Mouse (Mus musculus): Measurements from ENCODE around the gene Slc12a1.
A peak's percentile ranks its signal among the peaks of the same experiment; 100 is the strongest.

Gene Slc12a1

GRCm38 (mm10) chr2:125208894-125209596 lies 56.7 kb downstream of the Slc12a1 start:
- peak; percentile 11 for DNase-seq (ENCODE audit: low read depth)

- peak; percentile 46 for DNase-seq (ENCODE audit: low read depth)
These were observed 59.7 kb downstream of the Slc12a1 start for GRCm38 (mm10) chr2:125211831-125212510.

GRCm38 (mm10) chr2:125214592-125214991 lies 62.3 kb downstream of the Slc12a1 start:
- peak; percentile 86 for DNase-seq (ENCODE audit: low read depth)

GRCm38 (mm10) chr2:125217286-125217685 lies 65.0 kb downstream of the Slc12a1 start:
- peak; percentile 61 for DNase-seq (ENCODE audit: low read depth)

- peak; percentile 58 for DNase-seq (ENCODE audit: low read depth)
These were observed 66.3 kb downstream of the Slc12a1 start for GRCm38 (mm10) chr2:125218566-125218965.

- DNase-seq (ENCODE audit: low read depth) = no peak
These were observed 67.0 kb downstream of the Slc12a1 start for GRCm38 (mm10) chr2:125219268-125219667.

GRCm38 (mm10) chr2:125221673-125222072 lies 69.4 kb downstream of the Slc12a1 start:
- DNase-seq (ENCODE audit: low read depth) = no peak

GRCm38 (mm10) chr2:125228472-125229409 lies 76.4 kb downstream of the Slc12a1 start:
- no peak for DNase-seq (ENCODE audit: low read depth)

GRCm38 (mm10) chr2:125232183-125232582 lies 79.9 kb downstream of the Slc12a1 start:
- no peak for DNase-seq (ENCODE audit: low read depth)

- no peak for DNase-seq (ENCODE audit: low read depth)
These were observed 81.2 kb downstream of the Slc12a1 start for GRCm38 (mm10) chr2:125233537-125233936.

- DNase-seq (ENCODE audit: low read depth) = peak; percentile 36
These were observed 81.7 kb downstream of the Slc12a1 start for GRCm38 (mm10) chr2:125234049-125234448.

- peak; percentile 45 for DNase-seq (ENCODE audit: low read depth)
These were observed 93.4 kb downstream of the Slc12a1 start for GRCm38 (mm10) chr2:125245545-125246285.

GRCm38 (mm10) chr2:125246669-125247068 lies 94.4 kb downstream of the Slc12a1 start:
- peak; percentile 23 for DNase-seq (ENCODE audit: low read depth)

GRCm38 (mm10) chr2:125247108-125247961 lies 95.0 kb downstream of the Slc12a1 start, which contains the start of gene Dut:
Dut (plus strand) TSS chr2:125247190.
- peak; percentile 95 for DNase-seq (ENCODE audit: low read depth)

- DNase-seq (ENCODE audit: low read depth) = no peak
These were observed 95.6 kb downstream of the Slc12a1 start for GRCm38 (mm10) chr2:125247962-125248235.

GRCm38 (mm10) chr2:125248256-125248655 lies 96.0 kb downstream of the Slc12a1 start:
- no peak for DNase-seq (ENCODE audit: low read depth)

- no peak for DNase-seq (ENCODE audit: low read depth)
These were observed 97.0 kb downstream of the Slc12a1 start for GRCm38 (mm10) chr2:125249339-125249738.

GRCm38 (mm10) chr2:125249874-125250273 lies 97.6 kb downstream of the Slc12a1 start:
- peak; percentile 13 for DNase-seq (ENCODE audit: low read depth)

- DNase-seq (ENCODE audit: low read depth) = no peak
These were observed 99.5 kb downstream of the Slc12a1 start for GRCm38 (mm10) chr2:125251781-125252180.

GRCm38 (mm10) chr2:125252275-125252674 lies 100.0 kb downstream of the Slc12a1 start:
- DNase-seq (ENCODE audit: low read depth) = peak; percentile 73

- DNase-seq (ENCODE audit: low read depth) = no peak
These were observed 101.4 kb downstream of the Slc12a1 start for GRCm38 (mm10) chr2:125253699-125254098.
